Comparison of ENCODE assay signal across 14 mouse cellular contexts in genomic region chr9:103471784-103472183, GRCm38 (mm10). TPM values are rescaled to one million over a fixed set of nuclear protein-coding genes. Genes with fewer than 3 reads are reported as not detected.
A peak's percentile ranks its signal among the peaks of the same experiment; 100 is the strongest.
DNase-seq lines count a peak whose midpoint lies in the region; ATAC-seq and TF ChIP-seq lines count a peak whose summit lies in the region.
"Had no signal": no experiment of that assay in that cellular context is flagged by ENCODE, and none has a peak within 500 bp of the region (broad histone marks: within the 10 kb centered on the region; RNA-seq: fewer than 3 reads in every experiment).

No protein-coding gene starts in this region.

- no peak overlapping the region for H3K4me3 ChIP-seq in kidney, embryonic 15.5 days (replicated peaks)
- H3K4me3 ChIP-seq in kidney, adult 2 months (ENCODE audit: insufficient read depth, low read depth, low read length) = no peak overlapping the region
- H3K4me3 ChIP-seq in embryonic facial prominence, embryonic 14.5 days (ENCODE audit: low read depth, low read length) = no peak overlapping the region
- no peak overlapping the region for H3K4me3 ChIP-seq in limb, embryonic 14.5 days (replicated peaks; ENCODE audit: low read length)
- H3K4me3 ChIP-seq: forebrain, embryonic 10.5 days; liver, embryonic 13.5 days had no signal

- H3K27ac ChIP-seq in kidney, embryonic 15.5 days = no peak overlapping the region
- H3K27ac ChIP-seq in kidney, adult 2 months (ENCODE audit: insufficient read depth, low read depth, low read length) = no peak overlapping the region
- H3K27ac ChIP-seq in embryonic facial prominence, embryonic 14.5 days (replicated peaks; ENCODE audit: low read depth, low read length) = no peak overlapping the region
- no peak overlapping the region for H3K27ac ChIP-seq in limb, embryonic 14.5 days (replicated peaks; ENCODE audit: low read depth, low read length)
- H3K27ac ChIP-seq: forebrain, embryonic 10.5 days; liver, embryonic 13.5 days had no signal

- H3K27me3 ChIP-seq in kidney, embryonic 15.5 days = no peaks in the 10 kb centered on the region
- no peaks in the 10 kb centered on the region for H3K27me3 ChIP-seq in kidney, adult 2 months (replicated peaks; ENCODE audit: control insufficient read depth, insufficient read depth, low read length)
- H3K27me3 ChIP-seq in embryonic facial prominence, embryonic 14.5 days (replicated peaks; ENCODE audit: control insufficient read depth, insufficient read depth, low read length) = no peaks in the 10 kb centered on the region
- no peaks in the 10 kb centered on the region for H3K27me3 ChIP-seq in limb, embryonic 14.5 days (ENCODE audit: control insufficient read depth, insufficient read depth, low read length)
- H3K27me3 ChIP-seq: liver, embryonic 13.5 days had no signal

- H3K4me2 ChIP-seq in kidney, embryonic 15.5 days = peak overlapping the region; percentile 42
- peak overlapping the region; percentile 37 for H3K4me2 ChIP-seq in embryonic facial prominence, embryonic 14.5 days (ENCODE audit: low read depth, low read length)
- H3K4me2 ChIP-seq in limb, embryonic 14.5 days (replicated peaks; ENCODE audit: low read depth, low read length, severe bottlenecking) = peak overlapping the region; percentile 29; the same call in 1 of the 2 replicates
- H3K4me2 ChIP-seq: liver, embryonic 13.5 days had no signal

- H3K36me3 ChIP-seq in kidney, embryonic 15.5 days = no peaks in the 10 kb centered on the region
- H3K36me3 ChIP-seq in kidney, adult 2 months (ENCODE audit: control insufficient read depth, insufficient read depth, low read length) = no peaks in the 10 kb centered on the region
- H3K36me3 ChIP-seq in embryonic facial prominence, embryonic 14.5 days (ENCODE audit: control insufficient read depth, insufficient read depth, low read length) = no peaks in the 10 kb centered on the region
- no peaks in the 10 kb centered on the region for H3K36me3 ChIP-seq in limb, embryonic 14.5 days (ENCODE audit: control insufficient read depth, insufficient read depth, low read length)
- H3K36me3 ChIP-seq: forebrain, embryonic 10.5 days; liver, embryonic 13.5 days had no signal

- H3K4me1 ChIP-seq in kidney, embryonic 15.5 days = peaks cover 26% of the 10 kb centered on the region
- peaks cover 7% of the 10 kb centered on the region; the same call in 1 of the 2 replicates for H3K4me1 ChIP-seq in kidney, adult 2 months (ENCODE audit: control insufficient read depth, insufficient read depth, low read length)
- H3K4me1 ChIP-seq in embryonic facial prominence, embryonic 14.5 days (ENCODE audit: control insufficient read depth, insufficient read depth, low read length) = peaks cover 17% of the 10 kb centered on the region; the same call in 1 of the 2 replicates
- H3K4me1 ChIP-seq in limb, embryonic 14.5 days (ENCODE audit: control insufficient read depth, insufficient read depth, low read length) = peaks cover 16% of the 10 kb centered on the region; the same call in 1 of the 2 replicates

- TF ChIP-seq POLR2A in kidney, adult 2 months (IDR thresholded peaks at IDR 0.05; ENCODE audit: low read depth, low read length) = no peak
- TF ChIP-seq POLR2A in limb, embryonic 14.5 days (IDR thresholded peaks at IDR 0.05; ENCODE audit: borderline replicate concordance, extremely low read depth, insufficient read depth, insufficient read length) = no peak

- H3K9ac ChIP-seq in kidney, embryonic 15.5 days = no peak overlapping the region
- peak overlapping the region; percentile 27; the same call in 1 of the 2 replicates for H3K9ac ChIP-seq in embryonic facial prominence, embryonic 14.5 days (ENCODE audit: low read depth, low read length)
- no peak overlapping the region for H3K9ac ChIP-seq in limb, embryonic 14.5 days (ENCODE audit: low read depth, low read length, severe bottlenecking)
- H3K9ac ChIP-seq: liver, embryonic 13.5 days had no signal

- no peak for DNase-seq in kidney, adult 2 months
- peak; percentile 25 for DNase-seq in R1 (ENCODE audit: low read depth, low spot score)
- DNase-seq in embryonic facial prominence, embryonic 14.5 days (ENCODE audit: low spot score) = peak; percentile 23
- peak; percentile 16 for DNase-seq in limb, embryonic 14.5 days (ENCODE audit: low spot score)
- no peak for DNase-seq in layer of hippocampus, postnatal 14 days (ENCODE audit: low spot score in 2 of 2)
- DNase-seq: cerebellum, adult 9-10 months; gastrocnemius, postnatal 10 days; kidney, postnatal 10 days; liver, embryonic 13.5 days; thymus, postnatal 36 days had no signal

- H3K9me3 ChIP-seq in kidney, embryonic 15.5 days (replicated peaks) = no peaks in the 10 kb centered on the region
- H3K9me3 ChIP-seq in embryonic facial prominence, embryonic 14.5 days (ENCODE audit: control insufficient read depth, low read length) = no peaks in the 10 kb centered on the region
- H3K9me3 ChIP-seq in limb, embryonic 14.5 days (ENCODE audit: control insufficient read depth, low read length) = no peaks in the 10 kb centered on the region
- H3K9me3 ChIP-seq: forebrain, embryonic 10.5 days; liver, embryonic 13.5 days had no signal

- TF ChIP-seq CTCF in kidney, adult 2 months (conservative IDR thresholded peaks at IDR 0.05; ENCODE audit: insufficient read depth, insufficient read length, low read depth, low read length) = no peak

- no peak for ATAC-seq in kidney, embryonic 15.5 days (replicated peaks; ENCODE audit: low FRiP score)
- no peak for ATAC-seq in embryonic facial prominence, embryonic 14.5 days (ENCODE audit: low read depth)
- no peak for ATAC-seq in limb, embryonic 14.5 days (ENCODE audit: low FRiP score, low read depth)
- ATAC-seq in granulocyte monocyte progenitor cell, adult 5-6 weeks (replicated peaks; ENCODE audit: poor library complexity, severe bottlenecking) = no peak
- ATAC-seq: CD4-positive, CD25-positive, alpha-beta regulatory T cell, adult 4 months had no signal

- 11% methylated on average over 11 of the region's 11 CpGs for WGBS in kidney, embryonic 15.5 days
- WGBS in kidney, adult 2 months = 49% methylated on average over 11 of the region's 11 CpGs
- 15% methylated on average over 11 of the region's 11 CpGs for WGBS in embryonic facial prominence, embryonic 14.5 days
- WGBS in limb, embryonic 14.5 days = 13% methylated on average over 11 of the region's 11 CpGs

RNA-seq across cellular contexts. Expression of gene Bfsp2, which starts 8.4 kb away (rescaled TPM):
- polyA plus RNA-seq in kidney, embryonic 15.5 days (2015; fragmentation: Nextera tagmentation; extraction: Ambion mirVana) = 0.27 and 0.37 TPM in 2 replicates
- polyA plus RNA-seq in kidney, adult 2 months (2012; rRNA removed) = 0.14 and 0.56 TPM in 2 replicates
- polyA plus RNA-seq in embryonic facial prominence, embryonic 14.5 days (2014; fragmentation: Nextera tagmentation; extraction: Ambion mirVana) = 3.3 and 3.7 TPM in 2 replicates
- polyA plus RNA-seq in limb, embryonic 14.5 days (2012; rRNA removed) = 0.65 and 1.0 TPM in 2 replicates
- 1.4 and 1.9 TPM in 2 replicates for polyA plus RNA-seq in limb, embryonic 14.5 days (2014; fragmentation: Nextera tagmentation; extraction: Ambion mirVana)
- total RNA-seq in layer of hippocampus, postnatal 14 days (2021) = 10 to 100 TPM; 10.5 to 11.8 TPM
- total RNA-seq in granulocyte monocyte progenitor cell, adult 5-6 weeks (2014; fragmentation: Nextera tagmentation) = 3.1 TPM in 1 of 2 replicates, not detected in the other
- total RNA-seq in granulocyte monocyte progenitor cell, adult 5-6 weeks (2017) = 1.2 TPM in 1 of 2 replicates, not detected in the other

Comparison
In these comparisons a context has a peak if more than half of its experiments do, and no peak if none do; other contexts are left out.
1. DNase-seq: peak in R1 (single experiment), embryonic facial prominence, embryonic 14.5 days (single experiment) and limb, embryonic 14.5 days (single experiment); none in kidney, adult 2 months (single experiment) and layer of hippocampus, postnatal 14 days (0 of 2).
2. Peak in every context shown above with its lines, with median percentiles within 50 percentile points of each other: H3K4me2 ChIP-seq.